Mouse (Mus musculus) intestine, embryonic 14.5 days (tissue): ENCODE measurements at regions not wholly inside any gene's neighbourhood (a gene's known extent, or its start where the extent isn't known, plus 50 kb on each side); places are given as distances from the start of the nearest gene placed in this dataset. TPM values are rescaled to one million over a fixed set of nuclear protein-coding genes. Genes with fewer than 3 reads are reported as not detected.

Experiments
- ATAC-seq: fragments of 200-750 bp; cut with Nextera tagmentation; replicated peaks from 2 replicates; pipeline ENCODE4 v1.8.0; 2017; ENCODE audit warnings: low read depth, moderate number of reproducible peaks, moderate TSS enrichment, moderate library complexity; ENCODE audit not compliant: low FRiP score, low TSS enrichment
- DNase-seq: peaks from one replicate; pipeline ENCODE4 v3.0.0-alpha.2; 2018; ENCODE audit warnings: low spot score
- H3K27ac ChIP-seq: fragments of 300-500 bp; sonication (generic); 2 replicates; pipeline ENCODE4 v1.5.1; 2014; ENCODE audit warnings: low read depth, mild to moderate bottlenecking, control low read depth
- H3K27me3 ChIP-seq: fragments of 300-500 bp; sonication (generic); replicated peaks from 2 replicates; pipeline ENCODE4 v1.6.1; 2014; ENCODE audit warnings: low read length, control low read depth; ENCODE audit not compliant: control insufficient read depth, insufficient read depth
- H3K36me3 ChIP-seq: fragments of 300-500 bp; sonication (generic); 2 replicates; pipeline ENCODE4 v1.6.1; 2014; ENCODE audit warnings: low read length, control low read depth; ENCODE audit not compliant: control insufficient read depth, insufficient read depth
- H3K4me1 ChIP-seq: fragments of 300-500 bp; sonication (generic); replicated peaks from 2 replicates; pipeline ENCODE4 v1.6.1; 2014; ENCODE audit warnings: low read length, control low read depth, mixed read lengths; ENCODE audit not compliant: control insufficient read depth, insufficient read depth
- H3K4me2 ChIP-seq: fragments of 300-500 bp; sonication (generic); 2 replicates; pipeline ENCODE4 v1.6.1; 2014; ENCODE audit warnings: low read length
- H3K4me3 ChIP-seq: fragments of 300-500 bp; sonication (generic); 2 replicates; pipeline ENCODE4 v1.5.1; 2014; ENCODE audit warnings: low read depth, low read length, control low read depth, mixed read lengths
- H3K9ac ChIP-seq: fragments of 300-500 bp; sonication (generic); 2 replicates; pipeline ENCODE4 v1.6.1; 2014; ENCODE audit warnings: mild to moderate bottlenecking, low read length
- H3K9me3 ChIP-seq: fragments of 300-500 bp; sonication (generic); 2 replicates; pipeline ENCODE4 v1.6.1; 2016; ENCODE audit warnings: low read length, control low read depth; ENCODE audit not compliant: control insufficient read depth
- WGBS: fragments of 180-500 bp; shearing (Covaris S2); extraction: QIAGEN DNeasy Blood & Tissue Kit; methylation state at CpG from one replicate; pipeline ENCODE4 v1.1.7; 2014; 5-methylcytosine and 5-hydroxymethylcytosine counted together
- microRNA-seq: library from miRNA; unstranded; fragments of <30 nt; microRNA quantifications from one replicate; pipeline ENCODE4, GENCODE M21; 2016

DNA sequence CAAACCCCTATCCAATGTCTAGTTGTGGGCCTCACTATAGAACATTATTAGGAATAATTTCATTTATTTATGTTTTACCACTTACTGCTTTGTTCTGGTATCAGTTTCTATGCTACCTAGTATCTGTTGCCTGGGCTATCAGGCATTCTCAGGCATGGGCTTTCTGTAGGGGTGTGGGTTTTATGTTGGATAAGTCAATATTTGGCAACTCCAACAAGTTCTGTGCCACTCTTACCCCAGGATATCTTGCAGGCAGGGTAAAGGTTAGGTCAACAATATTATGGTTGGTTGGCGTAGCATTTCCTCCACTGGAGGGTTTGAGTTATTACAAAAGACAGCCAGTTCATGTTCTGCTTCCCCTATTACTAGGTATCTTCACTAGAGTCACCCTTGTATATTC, 65.8 kb downstream of the Smim10l1 start:
- Histone ChIP-seq H3K9me3 (no peaks in the 10 kb centered on the region), H3K36me3 (no peaks in the 10 kb centered on the region), H3K9ac (no peak overlapping the region), H3K27ac (no peak overlapping the region), H3K4me3 (no peak overlapping the region), H3K27me3 (no peaks in the 10 kb centered on the region), H3K4me2 (no peak overlapping the region), H3K4me1 (no peaks in the 10 kb centered on the region)
- 50% methylated on average over 1 of the region's 1 CpGs for WGBS
- DNase-seq, result no peak
- ATAC-seq, result no peak

DNA sequence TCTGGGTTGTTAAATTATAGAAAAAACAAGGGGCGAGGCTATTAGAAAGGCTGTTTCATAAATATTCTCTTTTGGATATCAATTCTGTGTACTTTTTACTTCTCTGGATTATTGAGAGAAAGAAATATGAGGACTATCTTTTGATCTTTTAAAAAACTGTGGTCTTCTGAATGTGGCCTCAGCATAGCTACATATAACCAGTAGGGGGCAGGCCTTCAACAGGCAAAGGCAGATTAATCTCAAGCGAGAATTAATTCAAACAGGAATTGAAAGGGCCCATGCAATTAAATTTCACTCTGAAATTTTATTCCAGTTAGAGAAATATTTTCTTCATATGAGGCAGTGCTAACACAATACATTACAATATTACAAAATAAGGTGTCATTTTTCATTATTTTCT, 66.6 kb downstream of the Smim10l1 start:
- Histone ChIP-seq H3K36me3 (no peaks in the 10 kb centered on the region), H3K4me3 (no peak overlapping the region), H3K9ac (no peak overlapping the region), H3K9me3 (no peaks in the 10 kb centered on the region), H3K27me3 (no peaks in the 10 kb centered on the region), H3K4me2 (no peak overlapping the region), H3K4me1 (no peaks in the 10 kb centered on the region), H3K27ac (no peak overlapping the region)
- ATAC-seq (no peak), DNase-seq (no peak)
- WGBS, result 57% methylated on average over 2 of the region's 2 CpGs

DNA sequence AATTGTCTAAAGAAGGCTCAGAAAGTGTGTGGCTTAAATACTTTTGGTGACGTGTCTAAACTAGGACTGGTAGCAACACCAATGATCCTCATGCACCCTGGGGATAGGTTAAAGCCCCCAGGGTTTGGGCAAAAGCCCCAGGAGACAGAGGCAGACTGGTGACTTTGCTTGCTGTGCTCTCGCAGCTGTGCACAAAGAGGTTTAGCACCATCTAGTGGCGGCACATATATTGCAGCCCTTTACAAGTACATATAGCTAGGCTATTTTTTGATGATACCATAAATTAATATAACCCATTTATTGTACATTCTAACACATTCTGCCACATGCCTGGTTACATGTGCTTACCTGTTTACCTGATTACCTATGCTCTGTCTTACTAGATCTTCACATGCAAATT, 85.8 kb upstream of the 5530400C23Rik start:
- ATAC-seq, result 0 out of 2 replicates have a peak, but pooled peaks have one; percentile 53
- H3K27me3 ChIP-seq, result no peaks in the 10 kb centered on the region
- no peak overlapping the region for H3K27ac ChIP-seq

More for the DNA sequence above, 85.8 kb upstream of the 5530400C23Rik start:
- Histone ChIP-seq H3K36me3 (no peaks in the 10 kb centered on the region), H3K4me1 (no peaks in the 10 kb centered on the region), H3K4me2 (no peak overlapping the region), H3K9me3 (no peaks in the 10 kb centered on the region), H3K9ac (no peak overlapping the region), H3K4me3 (no peak overlapping the region)
- 5% methylated on average over 3 of the region's 3 CpGs for WGBS
- peak; percentile 68 for DNase-seq

Small RNAs in the stretch of these regions (microRNA-seq; reads per million reads assigned to microRNA genes)
- gene Gm23403 (not detected), gene Gm25019 (not detected)
